Mouse (Mus musculus): ENCODE measurements around the gene Gm8922. TPM values are rescaled to one million over a fixed set of nuclear protein-coding genes. Genes with fewer than 3 reads are reported as not detected.

Gene Gm8922
- 1 to 10 TPM in 1 of 2 experiments, not detected in 1; 2.5 TPM for polyA plus RNA-seq (2017; shearing (Covaris generic))

GRCm38 (mm10) chr5:11681659-11682058 lies at the start of gene Gm8922:
Gm8922 (plus strand) TSS chr5:11681959.

Other genes starting within 250 kb of the Gm8922 start
- not detected for gene Gm8906, start 179.3 kb upstream of the Gm8922 start, polyA plus RNA-seq (2017; shearing (Covaris generic))
- not detected for gene Gm6460, start 87.0 kb upstream of the Gm8922 start, polyA plus RNA-seq (2017; shearing (Covaris generic))
- 1 to 10 TPM in 1 of 2 experiments, not detected in 1; 1.2 TPM for gene Gm8926, start 88.6 kb downstream of the Gm8922 start, polyA plus RNA-seq (2017; shearing (Covaris generic))
- gene Gm6465, start 163.6 kb downstream of the Gm8922 start, polyA plus RNA-seq (2017; shearing (Covaris generic)): not detected
- under 1 TPM in 1 of 2 experiments, not detected in 1; 0.25 TPM for gene 4933402N22Rik, start 236.1 kb downstream of the Gm8922 start, polyA plus RNA-seq (2017; shearing (Covaris generic))